Mouse (Mus musculus): ENCODE results near the gene Stam2. TPM values are rescaled to one million over a fixed set of nuclear protein-coding genes. Genes with fewer than 3 reads are reported as not detected.

The Stam2 gene
- total and polyA plus RNA-seq, 2 experiments from 2014 or later = 27.3 to 27.5 TPM

- H3K4me3 ChIP-seq (ENCODE audit: low read depth, low read length) = no peak overlapping the region
- no peak overlapping the region for H3K27ac ChIP-seq (ENCODE audit: low read depth, low read length)
- H3K9ac ChIP-seq (replicated peaks; ENCODE audit: low read length, poor library complexity, severe bottlenecking) = no peak overlapping the region
- 90% methylated on average over 6 of the region's 6 CpGs for WGBS
- H3K27me3 ChIP-seq (ENCODE audit: insufficient read depth, low read length) = no peaks in the 10 kb centered on the region
- H3K4me1 ChIP-seq (ENCODE audit: insufficient read depth, low read length) = no peaks in the 10 kb centered on the region
- H3K9me3 ChIP-seq (ENCODE audit: low read length) = no peaks in the 10 kb centered on the region
- no peak overlapping the region for H3K4me2 ChIP-seq (ENCODE audit: low read depth, low read length, poor library complexity, severe bottlenecking)
- ATAC-seq (ENCODE audit: low FRiP score) (no peak), DNase-seq (ENCODE audit: low spot score) (no peak)
- peaks cover 7% of the 10 kb centered on the region; the same call in 1 of the 2 replicates for H3K36me3 ChIP-seq (ENCODE audit: insufficient read depth, low read length)
- TF ChIP-seq CTCF (IDR thresholded peaks at IDR 0.05) = no peak
Observed at GRCm38 (mm10) chr2:52694604-52695003, 47.5 kb downstream of the Stam2 start.

- DNase-seq (ENCODE audit: low spot score) (no peak), ATAC-seq (ENCODE audit: low FRiP score) (no peak)
- peak; percentile 52 for TF ChIP-seq CTCF (IDR thresholded peaks at IDR 0.05)
- no peaks in the 10 kb centered on the region for H3K27me3 ChIP-seq (ENCODE audit: insufficient read depth, low read length)
- H3K36me3 ChIP-seq (ENCODE audit: insufficient read depth, low read length) = peaks cover 7% of the 10 kb centered on the region; the same call in 1 of the 2 replicates
- H3K9ac ChIP-seq (replicated peaks; ENCODE audit: low read length, poor library complexity, severe bottlenecking) = no peak overlapping the region
- H3K4me2 ChIP-seq (ENCODE audit: low read depth, low read length, poor library complexity, severe bottlenecking) = no peak overlapping the region
- no peaks in the 10 kb centered on the region for H3K4me1 ChIP-seq (ENCODE audit: insufficient read depth, low read length)
- 78% methylated on average over 4 of the region's 4 CpGs for WGBS
- H3K4me3 ChIP-seq (ENCODE audit: low read depth, low read length) = no peak overlapping the region
- H3K27ac ChIP-seq (ENCODE audit: low read depth, low read length) = no peak overlapping the region
- H3K9me3 ChIP-seq (ENCODE audit: low read length) = no peaks in the 10 kb centered on the region
Observed at GRCm38 (mm10) chr2:52691745-52692144, 50.3 kb downstream of the Stam2 start.

- Histone ChIP-seq H3K27me3 (ENCODE audit: insufficient read depth, low read length) (no peaks in the 10 kb centered on the region), H3K9me3 (ENCODE audit: low read length) (no peaks in the 10 kb centered on the region), H3K4me3 (ENCODE audit: low read depth, low read length) (no peak overlapping the region), H3K27ac (ENCODE audit: low read depth, low read length) (no peak overlapping the region), H3K36me3 (ENCODE audit: insufficient read depth, low read length) (no peaks in the 10 kb centered on the region), H3K4me1 (ENCODE audit: insufficient read depth, low read length) (no peaks in the 10 kb centered on the region), H3K9ac (replicated peaks; ENCODE audit: low read length, poor library complexity, severe bottlenecking) (no peak overlapping the region), H3K4me2 (ENCODE audit: low read depth, low read length, poor library complexity, severe bottlenecking) (no peak overlapping the region)
- DNase-seq (ENCODE audit: low spot score) (no peak), ATAC-seq (ENCODE audit: low FRiP score) (no peak)
- no peak for TF ChIP-seq CTCF (IDR thresholded peaks at IDR 0.05)
- 78% methylated on average over 6 of the region's 6 CpGs for WGBS
Observed at GRCm38 (mm10) chr2:52686601-52687000, 55.5 kb downstream of the Stam2 start.

- Histone ChIP-seq H3K27me3 (ENCODE audit: insufficient read depth, low read length) (0 out of 2 replicates have a peak, but pooled peaks cover 5% of the 10 kb centered on the region), H3K9me3 (ENCODE audit: low read length) (no peaks in the 10 kb centered on the region), H3K36me3 (ENCODE audit: insufficient read depth, low read length) (no peaks in the 10 kb centered on the region), H3K27ac (ENCODE audit: low read depth, low read length) (no peak overlapping the region), H3K4me3 (ENCODE audit: low read depth, low read length) (no peak overlapping the region), H3K4me1 (ENCODE audit: insufficient read depth, low read length) (peaks cover 3% of the 10 kb centered on the region; the same call in 1 of the 2 replicates), H3K9ac (replicated peaks; ENCODE audit: low read length, poor library complexity, severe bottlenecking) (no peak overlapping the region), H3K4me2 (ENCODE audit: low read depth, low read length, poor library complexity, severe bottlenecking) (no peak overlapping the region)
- WGBS = 82% methylated on average over 4 of the region's 4 CpGs
- ATAC-seq (ENCODE audit: low FRiP score) (no peak), DNase-seq (ENCODE audit: low spot score) (no peak)
- TF ChIP-seq CTCF (IDR thresholded peaks at IDR 0.05) = no peak
Observed at GRCm38 (mm10) chr2:52677589-52677988, 64.5 kb downstream of the Stam2 start.

- WGBS = 7% methylated on average over 6 of the region's 6 CpGs
- H3K4me2 ChIP-seq (ENCODE audit: low read depth, low read length, poor library complexity, severe bottlenecking) = peak overlapping the region; percentile 84
- H3K9me3 ChIP-seq (ENCODE audit: low read length) = no peaks in the 10 kb centered on the region
- H3K36me3 ChIP-seq (ENCODE audit: insufficient read depth, low read length) = no peaks in the 10 kb centered on the region
- H3K4me3 ChIP-seq (ENCODE audit: low read depth, low read length) = peak overlapping the region; percentile 74
- H3K4me1 ChIP-seq (ENCODE audit: insufficient read depth, low read length) = peaks cover 3% of the 10 kb centered on the region; the same call in 1 of the 2 replicates
- DNase-seq (ENCODE audit: low spot score) (peak; percentile 31), ATAC-seq (ENCODE audit: low FRiP score) (peak; percentile 4; the same call in 1 of the 2 replicates)
- H3K27ac ChIP-seq (ENCODE audit: low read depth, low read length) = no peak overlapping the region; the same call in 1 of the 2 replicates
- 0 out of 2 replicates have a peak overlapping the region, but pooled peaks have one; percentile 24 for H3K9ac ChIP-seq (replicated peaks; ENCODE audit: low read length, poor library complexity, severe bottlenecking)
- TF ChIP-seq CTCF (IDR thresholded peaks at IDR 0.05) = no peak
- H3K27me3 ChIP-seq (ENCODE audit: insufficient read depth, low read length) = 0 out of 2 replicates have a peak, but pooled peaks cover 5% of the 10 kb centered on the region
Observed at GRCm38 (mm10) chr2:52676913-52677303, 65.2 kb downstream of the Stam2 start.

GRCm38 (mm10) chr2:52676023-52676912 lies 65.8 kb downstream of the Stam2 start, which contains the start of gene Cacnb4:
TSS of gene Cacnb4 (minus strand) at chr2:52676831.
- Histone ChIP-seq H3K9me3 (ENCODE audit: low read length) (no peaks in the 10 kb centered on the region), H3K4me2 (ENCODE audit: low read depth, low read length, poor library complexity, severe bottlenecking) (peak within 1 kb of the TSS; percentile 84), H3K27me3 (ENCODE audit: insufficient read depth, low read length) (0 out of 2 replicates have a peak, but pooled peaks cover 5% of the 10 kb centered on the region), H3K4me1 (ENCODE audit: insufficient read depth, low read length) (peaks cover 3% of the 10 kb centered on the region; the same call in 1 of the 2 replicates), H3K36me3 (ENCODE audit: insufficient read depth, low read length) (no peaks in the 10 kb centered on the region), H3K27ac (ENCODE audit: low read depth, low read length) (peak within 1 kb of the TSS; percentile 59), H3K9ac (replicated peaks; ENCODE audit: low read length, poor library complexity, severe bottlenecking) (peak within 1 kb of the TSS; percentile 80), H3K4me3 (ENCODE audit: low read depth, low read length) (peak within 1 kb of the TSS; percentile 74)
- DNase-seq (ENCODE audit: low spot score) (peak; percentile 71), ATAC-seq (ENCODE audit: low FRiP score) (peak; percentile 87)
- 0% methylated on average over 35 of the region's 77 CpGs for WGBS
- no peak for TF ChIP-seq CTCF (IDR thresholded peaks at IDR 0.05)
